Mouse (Mus musculus) urinary bladder, adult 2 months (tissue): ENCODE results near the gene Atg101. TPM values are rescaled to one million over a fixed set of nuclear protein-coding genes. Genes with fewer than 3 reads are reported as not detected.
"Not testable (repeated sequence)": the region's sequence is repeated elsewhere in the genome, so short reads cannot be mapped to it uniquely, and the experiment has no call there.

Experiments used
- DNase-seq: peaks from one replicate; pipeline ENCODE4 v3.0.0; 2022; ENCODE audit warnings: low spot score
- polyA plus RNA-seq: library from polyadenylated mRNA; depleted of rRNA; stranded (reverse); fragments of >200 nt; gene quantifications from 2 replicates; pipeline ENCODE4 v1.2.3, GENCODE M21; 2012

The Atg101 gene
- polyA plus RNA-seq, 1 experiment, result 54.0 TPM

GRCm38 (mm10) chr15:101312006-101312405 lies 27.9 kb downstream of the Atg101 start:
- DNase-seq, result no peak

- no peak for DNase-seq
These were observed 31.3 kb downstream of the Atg101 start for GRCm38 (mm10) chr15:101315378-101315777.

GRCm38 (mm10) chr15:101315832-101316231 lies 31.8 kb downstream of the Atg101 start:
- peak; percentile 66 for DNase-seq

- no peak for DNase-seq
These were observed 32.3 kb downstream of the Atg101 start for GRCm38 (mm10) chr15:101316279-101316912.

GRCm38 (mm10) chr15:101316913-101317813 lies 33.1 kb downstream of the Atg101 start:
- DNase-seq, result no peak

GRCm38 (mm10) chr15:101317814-101318500 lies 33.9 kb downstream of the Atg101 start:
- DNase-seq, result no peak

GRCm38 (mm10) chr15:101318889-101319765 lies 35.1 kb downstream of the Atg101 start:
- no peak for DNase-seq

- DNase-seq, result no peak
These were observed 36.0 kb downstream of the Atg101 start for GRCm38 (mm10) chr15:101320010-101320617.

- no peak for DNase-seq
These were observed 36.6 kb downstream of the Atg101 start for GRCm38 (mm10) chr15:101320618-101321041.

- no peak for DNase-seq
These were observed 37.1 kb downstream of the Atg101 start for GRCm38 (mm10) chr15:101321126-101321525.

- no peak for DNase-seq
These were observed 38.0 kb downstream of the Atg101 start for GRCm38 (mm10) chr15:101322106-101322505.

GRCm38 (mm10) chr15:101322640-101323039 lies 38.6 kb downstream of the Atg101 start:
- DNase-seq, result no peak

- no peak for DNase-seq
These were observed 39.4 kb downstream of the Atg101 start for GRCm38 (mm10) chr15:101323511-101323910.

- not testable (repeated sequence) for DNase-seq
These were observed 40.3 kb downstream of the Atg101 start for GRCm38 (mm10) chr15:101324409-101324808.

GRCm38 (mm10) chr15:101325991-101326534 lies 42.0 kb downstream of the Atg101 start:
- no peak for DNase-seq

GRCm38 (mm10) chr15:101327282-101327681 lies 43.2 kb downstream of the Atg101 start:
- peak; percentile 92 for DNase-seq

GRCm38 (mm10) chr15:101328876-101329563 lies 44.9 kb downstream of the Atg101 start:
- DNase-seq, result no peak

- DNase-seq, result no peak
These were observed 45.5 kb downstream of the Atg101 start for GRCm38 (mm10) chr15:101329564-101329892.

GRCm38 (mm10) chr15:101331090-101331489 lies 47.0 kb downstream of the Atg101 start:
- DNase-seq, result no peak

- no peak for DNase-seq
These were observed 48.3 kb downstream of the Atg101 start for GRCm38 (mm10) chr15:101332370-101332769.
